Mouse (Mus musculus) midbrain, embryonic 13.5 days (tissue): ENCODE data around the gene Capn1. TPM values are rescaled to one million over a fixed set of nuclear protein-coding genes. Genes with fewer than 3 reads are reported as not detected.

ENCODE experiments used
- ATAC-seq: fragments of 200-750 bp; cut with Nextera tagmentation; 2 replicates; pipeline ENCODE4 v1.8.0; 2017; ENCODE audit warnings: mild to moderate bottlenecking, moderate TSS enrichment, moderate library complexity
- H3K27ac ChIP-seq: fragments of 300-500 bp; sonication (generic); 2 replicates; pipeline ENCODE4 v1.5.1; 2015; ENCODE audit warnings: inconsistent platforms, mild to moderate bottlenecking, moderate library complexity
- H3K27me3 ChIP-seq: fragments of 300-500 bp; sonication (generic); 2 replicates; pipeline ENCODE4 v1.6.1; 2015; ENCODE audit warnings: mild to moderate bottlenecking, inconsistent platforms
- H3K36me3 ChIP-seq: fragments of 300-500 bp; sonication (generic); 2 replicates; pipeline ENCODE4 v1.6.1; 2015; ENCODE audit warnings: mild to moderate bottlenecking, inconsistent platforms
- H3K4me1 ChIP-seq: fragments of 300-500 bp; sonication (generic); replicated peaks from 2 replicates; pipeline ENCODE4 v1.6.1; 2015; ENCODE audit warnings: inconsistent platforms
- H3K4me2 ChIP-seq: fragments of 300-500 bp; sonication (generic); replicated peaks from 2 replicates; pipeline ENCODE4 v1.6.1; 2015; ENCODE audit warnings: moderate library complexity, mild to moderate bottlenecking, inconsistent platforms
- H3K4me3 ChIP-seq: fragments of 300-500 bp; sonication (generic); replicated peaks from 2 replicates; pipeline ENCODE4 v1.5.1; 2015; ENCODE audit warnings: mild to moderate bottlenecking, inconsistent platforms
- H3K9ac ChIP-seq: fragments of 300-500 bp; sonication (generic); replicated peaks from 2 replicates; pipeline ENCODE4 v1.6.1; 2015; ENCODE audit warnings: mild to moderate bottlenecking, inconsistent platforms
- H3K9me3 ChIP-seq: fragments of 300-500 bp; sonication (generic); 2 replicates; pipeline ENCODE4 v1.6.1; 2016; ENCODE audit warnings: mild to moderate bottlenecking, inconsistent platforms
- WGBS: fragments of 180-500 bp; shearing (Covaris S2); methylation state at CpG from one replicate; pipeline ENCODE4 v1.1.7; 2015; 5-methylcytosine and 5-hydroxymethylcytosine counted together
- polyA plus RNA-seq: library from polyadenylated mRNA; unstranded; fragments of >200 nt; fragmentation: Nextera tagmentation; extraction: Ambion mirVana; gene quantifications from 2 replicates; pipeline ENCODE4 v1.2.1, GENCODE M21; 2015

Capn1 gene
- polyA plus RNA-seq, 1 experiment from 2014 or later: 2.3 TPM

DNA sequence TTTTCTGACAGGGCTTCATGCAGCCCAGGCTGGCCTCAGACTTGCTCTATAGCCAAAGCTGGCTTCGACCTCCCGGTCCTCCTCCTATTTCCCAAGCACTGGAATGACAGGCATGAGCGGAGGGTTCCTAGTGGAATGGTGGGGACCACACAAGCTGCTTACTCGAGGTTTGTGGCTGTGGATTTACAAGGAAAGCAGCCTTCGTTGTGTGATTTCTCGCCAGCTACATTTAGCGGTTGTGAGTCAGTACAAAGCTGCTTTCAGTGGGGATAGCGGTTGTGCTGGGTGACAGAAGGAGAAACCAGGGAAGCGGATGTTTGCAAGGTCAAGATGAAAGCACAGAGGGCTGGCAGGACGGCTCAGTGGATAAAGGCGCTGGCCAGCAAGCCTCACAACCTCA lies 10.2 kb downstream of the Capn1 start:
- Histone ChIP-seq H3K27me3 (no peaks in the 10 kb centered on the region), H3K9me3 (no peaks in the 10 kb centered on the region), H3K4me1 (no peaks in the 10 kb centered on the region), H3K27ac (no peak overlapping the region), H3K4me2 (no peak overlapping the region), H3K36me3 (no peaks in the 10 kb centered on the region), H3K9ac (no peak overlapping the region), H3K4me3 (no peak overlapping the region)
- ATAC-seq: no peak
- WGBS: 58% methylated on average over 11 of the region's 11 CpGs

DNA sequence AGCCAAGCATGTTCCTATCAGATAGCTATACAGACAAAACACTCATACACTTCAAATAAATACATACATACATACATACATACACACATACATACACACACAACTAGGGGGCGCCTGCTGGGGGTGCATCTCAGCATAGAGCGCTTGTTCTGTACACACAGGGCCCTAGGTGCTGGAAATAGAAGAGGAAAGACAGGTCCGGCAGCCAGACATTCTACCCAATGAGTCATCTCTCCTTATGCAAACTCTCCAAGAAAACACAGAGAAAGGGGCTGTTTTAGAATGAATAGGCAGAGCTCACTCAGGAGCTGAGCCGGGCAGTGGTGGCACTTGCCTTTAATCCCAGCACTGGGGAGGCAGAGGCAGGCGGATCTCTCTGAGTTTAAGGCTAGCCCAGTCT lies 15.7 kb downstream of the Capn1 start:
- Histone ChIP-seq H3K27me3 (no peaks in the 10 kb centered on the region), H3K9ac (no peak overlapping the region), H3K4me2 (no peak overlapping the region), H3K9me3 (no peaks in the 10 kb centered on the region), H3K4me3 (no peak overlapping the region), H3K4me1 (no peaks in the 10 kb centered on the region), H3K36me3 (no peaks in the 10 kb centered on the region), H3K27ac (no peak overlapping the region)
- ATAC-seq: no peak
- WGBS: 75% methylated on average over 5 of the region's 5 CpGs

DNA sequence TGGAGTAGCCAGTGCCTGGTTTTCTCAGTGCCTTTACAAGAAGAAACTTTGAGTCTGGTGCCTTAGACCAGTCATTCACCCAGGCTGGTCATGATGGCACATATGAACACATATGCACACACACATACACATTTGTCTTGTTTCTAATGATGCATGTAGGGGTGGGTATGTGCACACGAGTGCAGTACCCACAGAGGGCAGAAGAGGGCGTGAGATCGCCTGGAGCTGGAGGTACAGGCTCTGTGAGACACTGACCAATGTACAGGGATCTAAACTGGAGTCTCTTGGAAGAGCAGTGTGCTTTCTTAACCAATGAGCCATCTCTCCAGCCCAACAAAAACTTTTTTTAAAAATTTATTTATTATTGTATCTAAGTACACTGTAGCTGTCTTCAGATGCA lies 17.5 kb downstream of the Capn1 start:
- Histone ChIP-seq H3K4me2 (no peak overlapping the region), H3K4me1 (no peaks in the 10 kb centered on the region), H3K27me3 (no peaks in the 10 kb centered on the region), H3K9ac (no peak overlapping the region), H3K27ac (no peak overlapping the region), H3K4me3 (no peak overlapping the region), H3K9me3 (no peaks in the 10 kb centered on the region), H3K36me3 (no peaks in the 10 kb centered on the region)
- 82% methylated on average over 3 of the region's 3 CpGs for WGBS
- ATAC-seq: no peak

DNA sequence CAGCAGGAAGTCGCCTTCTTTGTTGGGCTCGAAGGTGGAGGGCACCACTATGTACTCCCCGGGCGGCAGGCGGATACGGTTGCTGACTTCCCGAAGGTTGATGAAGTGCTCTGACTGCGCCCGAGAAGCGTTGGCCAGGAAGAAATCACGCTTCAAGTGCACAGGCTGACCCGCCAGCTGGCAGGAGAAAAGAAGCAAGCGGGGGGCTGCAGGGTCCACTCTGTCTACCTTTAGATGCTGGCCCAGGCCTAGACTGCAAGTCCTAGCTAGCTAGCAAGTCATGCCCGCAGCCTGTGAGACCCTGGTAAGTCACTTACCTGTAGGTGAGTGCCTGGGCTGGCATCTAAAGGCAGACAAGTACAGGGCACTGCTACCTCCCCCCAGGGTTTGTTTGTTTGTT lies 21.0 kb downstream of the Capn1 start:
- Histone ChIP-seq H3K27ac (no peak overlapping the region), H3K9ac (no peak overlapping the region), H3K4me2 (no peak overlapping the region), H3K4me1 (no peaks in the 10 kb centered on the region; the same call in 1 of the 2 replicates), H3K4me3 (no peak overlapping the region), H3K36me3 (no peaks in the 10 kb centered on the region), H3K27me3 (no peaks in the 10 kb centered on the region), H3K9me3 (no peaks in the 10 kb centered on the region)
- no peak for ATAC-seq
- WGBS: 84% methylated on average over 14 of the region's 14 CpGs

DNA sequence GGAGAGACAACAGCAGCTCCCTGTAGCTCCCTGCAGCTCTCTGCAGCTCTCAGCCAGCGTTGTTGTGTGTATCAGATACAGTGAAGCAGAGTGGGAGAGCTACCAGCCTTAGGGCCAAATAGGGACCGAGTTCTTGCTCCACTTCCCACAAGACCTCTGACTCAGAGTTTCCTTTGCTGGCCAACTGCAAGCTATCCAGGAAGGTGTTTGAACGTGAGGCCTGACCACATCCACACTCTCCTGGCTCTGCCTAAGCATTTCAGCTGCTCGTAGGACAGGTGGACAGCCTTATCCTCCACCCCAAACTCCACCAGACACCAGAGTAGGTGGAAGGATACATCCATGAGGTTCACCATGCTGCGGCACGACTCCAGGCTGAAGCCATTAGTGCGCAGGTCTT lies 23.7 kb downstream of the Capn1 start:
- H3K4me2 ChIP-seq: no peak overlapping the region
- no peak overlapping the region for H3K27ac ChIP-seq
- no peaks in the 10 kb centered on the region for H3K27me3 ChIP-seq
- WGBS: 81% methylated on average over 7 of the region's 7 CpGs
- no peaks in the 10 kb centered on the region for H3K36me3 ChIP-seq
- no peak overlapping the region for H3K9ac ChIP-seq
- no peak overlapping the region for H3K4me3 ChIP-seq
- ATAC-seq: no peak
- no peaks in the 10 kb centered on the region for H3K9me3 ChIP-seq
- H3K4me1 ChIP-seq: peaks cover 8% of the 10 kb centered on the region

DNA sequence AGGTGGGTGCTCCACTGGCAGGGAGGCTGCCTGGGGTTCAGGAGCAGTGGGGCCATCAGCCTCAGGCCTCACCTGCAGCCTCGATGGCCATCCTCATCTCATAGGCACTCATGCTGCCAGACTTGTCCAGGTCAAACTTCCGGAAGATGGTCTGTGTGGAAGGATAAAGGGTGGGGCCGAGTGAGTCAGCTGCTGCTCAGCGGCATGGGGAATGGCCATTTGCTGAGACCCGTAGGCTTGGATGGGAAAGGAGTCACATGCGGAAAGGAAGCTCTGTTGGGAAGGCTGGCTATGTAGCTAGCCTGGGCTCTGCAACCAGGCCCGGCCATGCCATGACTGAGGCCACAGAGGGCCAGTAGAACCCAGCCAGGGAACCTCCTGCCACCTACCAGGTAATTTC lies 24.2 kb downstream of the Capn1 start:
- Histone ChIP-seq H3K36me3 (no peaks in the 10 kb centered on the region), H3K9ac (no peak overlapping the region), H3K27me3 (no peaks in the 10 kb centered on the region), H3K4me3 (no peak overlapping the region), H3K9me3 (no peaks in the 10 kb centered on the region), H3K4me1 (peaks cover 8% of the 10 kb centered on the region), H3K27ac (no peak overlapping the region), H3K4me2 (no peak overlapping the region)
- ATAC-seq: no peak
- WGBS: 82% methylated on average over 7 of the region's 7 CpGs

DNA sequence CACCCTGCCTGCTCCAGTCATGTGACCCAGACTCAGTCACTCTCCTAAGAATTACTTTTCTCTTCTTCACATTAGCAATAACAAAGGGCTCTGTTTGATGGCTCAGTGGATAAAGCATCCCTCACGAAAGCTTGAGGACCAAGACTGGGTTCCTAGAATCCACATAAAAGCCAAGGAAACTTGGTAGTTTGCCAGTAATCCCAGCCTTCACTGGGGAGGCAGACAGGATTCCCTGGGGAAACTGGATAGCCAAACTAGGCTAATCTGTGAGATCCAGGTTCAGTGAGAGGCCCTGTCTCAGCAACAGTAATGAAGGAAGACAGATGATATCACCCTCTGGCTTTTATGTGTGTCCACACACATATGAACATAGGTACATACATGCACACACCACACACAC lies 24.8 kb downstream of the Capn1 start:
- 33% methylated on average over 1 of the region's 1 CpGs for WGBS
- no peak overlapping the region for H3K27ac ChIP-seq
- no peak overlapping the region for H3K4me3 ChIP-seq
- no peak overlapping the region for H3K4me2 ChIP-seq
- H3K27me3 ChIP-seq: no peaks in the 10 kb centered on the region
- no peaks in the 10 kb centered on the region for H3K36me3 ChIP-seq
- peaks cover 8% of the 10 kb centered on the region for H3K4me1 ChIP-seq
- H3K9ac ChIP-seq: no peak overlapping the region
- ATAC-seq: no peak
- no peaks in the 10 kb centered on the region for H3K9me3 ChIP-seq

DNA sequence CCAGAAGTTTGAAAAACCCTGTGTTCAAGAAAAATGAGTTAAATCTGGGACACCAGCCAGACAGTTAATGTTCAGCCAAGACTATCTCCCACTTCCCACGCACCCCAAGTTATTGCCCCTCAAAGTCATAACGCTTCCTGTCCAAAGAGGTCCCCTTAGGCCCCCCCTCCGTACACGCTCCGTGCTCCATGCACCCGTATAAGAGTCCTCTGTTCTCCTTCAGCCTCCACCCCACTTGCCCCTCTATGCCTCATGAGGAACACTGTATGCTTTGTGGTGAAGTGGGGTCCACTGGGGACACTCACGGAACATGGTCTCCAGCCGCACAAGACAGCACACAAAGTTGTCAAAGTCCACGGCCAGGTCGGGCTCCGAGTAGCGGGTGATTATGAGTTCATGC lies 25.7 kb downstream of the Capn1 start:
- Histone ChIP-seq H3K4me1 (peaks cover 8% of the 10 kb centered on the region), H3K27me3 (no peaks in the 10 kb centered on the region), H3K4me2 (no peak overlapping the region), H3K4me3 (no peak overlapping the region), H3K9me3 (no peaks in the 10 kb centered on the region), H3K27ac (no peak overlapping the region), H3K9ac (no peak overlapping the region), H3K36me3 (no peaks in the 10 kb centered on the region)
- WGBS: 97% methylated on average over 12 of the region's 12 CpGs
- no peak for ATAC-seq

DNA sequence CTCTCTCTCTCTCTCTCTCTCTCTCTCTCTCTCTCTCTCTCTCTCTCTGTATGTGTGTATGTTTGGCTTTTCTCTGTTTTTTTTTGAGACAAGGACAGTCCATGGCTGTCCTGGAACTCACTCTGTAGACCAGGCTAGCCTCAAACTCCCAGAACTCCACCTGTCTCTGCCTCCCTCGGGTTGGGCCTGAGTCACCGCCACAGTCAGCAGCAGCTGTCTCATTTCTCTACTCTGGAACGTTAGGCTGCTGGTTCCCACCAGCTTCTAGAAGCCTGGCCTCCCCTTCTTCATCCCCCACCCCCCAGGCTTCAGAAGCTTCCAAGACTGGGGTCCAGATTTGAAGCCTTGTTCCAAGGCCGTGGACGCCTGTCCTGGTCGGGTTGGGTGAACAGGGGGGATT lies 26.1 kb downstream of the Capn1 start:
- Histone ChIP-seq H3K27me3 (no peaks in the 10 kb centered on the region), H3K4me3 (no peak overlapping the region), H3K27ac (peak overlapping the region; percentile 44; the same call in 1 of the 2 replicates), H3K36me3 (no peaks in the 10 kb centered on the region), H3K4me1 (peaks cover 8% of the 10 kb centered on the region), H3K4me2 (no peak overlapping the region), H3K9me3 (no peaks in the 10 kb centered on the region), H3K9ac (no peak overlapping the region; the same call in 1 of the 2 replicates)
- WGBS: 65% methylated on average over 6 of the region's 6 CpGs
- 0 out of 2 replicates have a peak, but pooled peaks have one; percentile 31 for ATAC-seq

DNA sequence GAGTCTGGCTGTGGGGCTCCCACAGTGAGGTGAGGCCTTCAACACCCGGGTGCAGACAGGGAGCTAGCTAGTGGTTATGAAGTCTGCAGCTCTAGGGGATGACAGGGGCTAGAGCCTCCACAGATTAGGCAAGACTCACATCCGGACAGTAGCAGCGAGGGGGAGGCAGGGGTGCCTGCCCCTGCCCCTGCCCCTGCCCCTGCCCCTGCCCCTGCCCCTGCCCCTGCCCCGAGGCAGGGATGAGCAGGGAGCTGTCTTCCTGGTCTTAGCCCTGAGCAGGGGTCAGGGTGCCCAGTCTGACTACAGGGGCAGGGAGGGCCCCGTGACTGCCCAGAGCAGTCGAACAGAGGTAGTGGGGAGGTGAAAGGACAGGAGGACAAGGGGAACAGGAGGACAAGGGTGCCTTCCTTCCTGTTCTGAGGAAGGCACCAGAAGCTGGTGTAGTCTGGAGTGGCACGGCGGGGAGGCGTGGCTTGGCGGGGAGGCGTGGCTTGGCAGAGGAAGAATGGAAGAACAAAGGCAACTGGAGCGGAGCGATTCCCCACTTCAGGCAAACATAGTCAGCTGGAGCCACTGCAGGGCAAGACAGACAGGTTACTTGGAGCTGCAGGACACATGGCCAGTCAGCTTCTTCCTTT lies 26.8 kb downstream of the Capn1 start:
- 8% methylated on average over 12 of the region's 13 CpGs for WGBS
- Histone ChIP-seq H3K4me2 (peak overlapping the region; percentile 42), H3K4me1 (peaks cover 8% of the 10 kb centered on the region), H3K27ac (peak overlapping the region; percentile 44), H3K36me3 (no peaks in the 10 kb centered on the region), H3K27me3 (no peaks in the 10 kb centered on the region), H3K9me3 (no peaks in the 10 kb centered on the region), H3K4me3 (peak overlapping the region; percentile 14; the same call in 1 of the 2 replicates), H3K9ac (peak overlapping the region; percentile 57)
- ATAC-seq: peak; percentile 81

DNA sequence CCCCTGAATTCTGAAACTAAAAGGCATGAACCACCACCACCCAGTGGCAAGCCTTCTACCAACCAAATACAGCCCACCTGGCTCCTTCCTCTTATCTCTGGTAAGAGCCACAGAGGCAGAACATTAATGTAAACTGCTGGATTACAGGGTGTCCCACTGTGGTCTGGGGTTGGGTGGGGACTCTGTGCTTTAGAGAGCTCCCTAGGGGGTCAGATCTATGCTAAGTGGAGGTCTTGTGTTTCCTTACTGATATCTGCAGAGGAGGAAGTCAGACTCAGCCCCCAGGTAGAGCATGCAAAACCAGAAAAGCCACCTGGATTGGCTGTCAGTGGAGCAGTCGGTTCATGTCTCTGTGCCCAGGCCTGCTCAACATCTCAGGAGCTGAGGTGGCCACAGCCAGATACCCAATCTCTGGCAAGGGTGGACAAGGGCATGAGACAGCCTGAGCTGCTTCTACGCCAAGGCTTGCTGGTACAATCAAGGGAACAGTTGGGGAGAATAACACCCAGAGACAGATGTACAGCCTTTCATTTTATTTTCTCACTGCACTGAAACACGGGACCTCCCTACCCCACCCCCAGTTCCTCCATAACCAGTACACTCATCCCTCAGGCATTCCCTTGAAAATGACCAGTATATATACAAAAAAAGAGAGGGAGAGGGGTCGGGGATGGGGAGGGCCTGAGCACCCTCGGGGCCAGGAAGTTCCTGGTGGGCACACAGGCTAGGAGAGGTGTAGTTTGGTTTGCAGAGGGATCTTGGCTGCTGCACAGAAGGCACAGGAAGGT lies 27.5 kb downstream of the Capn1 start:
- Histone ChIP-seq H3K4me2 (no peak overlapping the region), H3K27me3 (no peaks in the 10 kb centered on the region), H3K4me3 (no peak overlapping the region), H3K4me1 (peaks cover 8% of the 10 kb centered on the region), H3K27ac (no peak overlapping the region), H3K36me3 (no peaks in the 10 kb centered on the region), H3K9ac (peak overlapping the region; percentile 57; the same call in 1 of the 2 replicates), H3K9me3 (no peaks in the 10 kb centered on the region)
- WGBS: 71% methylated on average over 5 of the region's 5 CpGs
- ATAC-seq: no peak

DNA sequence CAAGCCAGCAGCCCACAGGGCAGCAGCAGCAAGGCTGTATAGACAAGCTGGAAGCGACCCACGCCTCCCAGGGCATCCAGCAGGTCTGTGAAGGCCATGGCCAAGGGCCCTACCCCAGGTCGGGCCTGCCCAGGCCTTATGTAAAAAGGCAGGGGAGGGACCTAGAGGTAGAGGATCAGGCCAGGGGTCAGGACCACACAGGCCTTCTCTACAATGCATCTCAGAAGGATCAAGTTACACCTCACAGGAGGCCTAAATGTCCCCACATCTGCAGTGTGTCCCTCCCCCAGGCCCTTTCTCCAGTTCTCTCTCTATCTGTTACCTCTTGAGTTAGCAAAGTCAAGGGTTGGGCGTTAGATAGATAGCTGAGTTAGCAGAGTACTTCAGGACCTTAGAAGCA lies 29.7 kb downstream of the Capn1 start, which contains the start of gene Slc22a20:
Gene Slc22a20, minus strand, starts transcription at position 101 of the 400 bp plus-strand sequence.
- Histone ChIP-seq H3K4me2 (no peak within 1 kb of the TSS), H3K4me1 (peaks cover 8% of the 10 kb centered on the region), H3K27me3 (no peaks in the 10 kb centered on the region), H3K4me3 (no peak within 1 kb of the TSS), H3K9me3 (no peaks in the 10 kb centered on the region), H3K36me3 (no peaks in the 10 kb centered on the region), H3K9ac (no peak within 1 kb of the TSS), H3K27ac (no peak within 1 kb of the TSS)
- no peak for ATAC-seq
- WGBS: 58% methylated on average over 4 of the region's 4 CpGs
